Mouse (Mus musculus) heart, embryonic 11.5 days (tissue): ENCODE measurements around the gene Frk. TPM values are rescaled to one million over a fixed set of nuclear protein-coding genes. Genes with fewer than 3 reads are reported as not detected.
"Not testable (repeated sequence)": the region's sequence is repeated elsewhere in the genome, so short reads cannot be mapped to it uniquely, and the experiment has no call there.

ENCODE experiments used
- ATAC-seq: fragments of 200-750 bp; cut with Nextera tagmentation; replicated peaks from 2 replicates; pipeline ENCODE4 v1.8.0; 2017; ENCODE audit warnings: moderate library complexity; ENCODE audit not compliant: insufficient number of reproducible peaks, low FRiP score, low TSS enrichment
- H3K27ac ChIP-seq: fragments of 300-500 bp; sonication (generic); 2 replicates; pipeline ENCODE4 v1.5.1; 2014; ENCODE audit warnings: mild to moderate bottlenecking, low read depth, low read length
- H3K27me3 ChIP-seq: fragments of 300-500 bp; sonication (generic); 2 replicates; pipeline ENCODE4 v1.6.1; 2014; ENCODE audit warnings: mild to moderate bottlenecking, low read length, mixed read lengths; ENCODE audit not compliant: control insufficient read depth, insufficient read depth
- H3K36me3 ChIP-seq: fragments of 300-500 bp; sonication (generic); 2 replicates; pipeline ENCODE4 v1.6.1; 2014; ENCODE audit warnings: mild to moderate bottlenecking, low read length, moderate library complexity, mixed read lengths; ENCODE audit not compliant: control insufficient read depth, insufficient read depth
- H3K4me1 ChIP-seq: fragments of 300-500 bp; sonication (generic); 2 replicates; pipeline ENCODE4 v1.6.1; 2014; ENCODE audit warnings: low read length; ENCODE audit not compliant: control insufficient read depth, insufficient read depth
- H3K4me2 ChIP-seq: fragments of 300-500 bp; sonication (generic); 2 replicates; pipeline ENCODE4 v1.6.1; 2014; ENCODE audit warnings: mild to moderate bottlenecking, moderate library complexity
- H3K4me3 ChIP-seq: fragments of 300-500 bp; sonication (generic); 2 replicates; pipeline ENCODE4 v1.5.1; 2014; ENCODE audit warnings: low read depth, low read length
- H3K9ac ChIP-seq: fragments of 300-500 bp; sonication (generic); 2 replicates; pipeline ENCODE4 v1.6.1; 2014; ENCODE audit warnings: mild to moderate bottlenecking, low read depth, low read length, moderate library complexity
- H3K9me3 ChIP-seq: fragments of 300-500 bp; sonication (generic); replicated peaks from 2 replicates; pipeline ENCODE4 v1.6.1; 2016; ENCODE audit warnings: low read length; ENCODE audit not compliant: control insufficient read depth
- WGBS: fragments of 180-500 bp; shearing (Covaris S2); extraction: QIAGEN DNeasy Blood & Tissue Kit; methylation state at CpG from one replicate; pipeline ENCODE4 v1.1.7; 2014; ENCODE audit not compliant: insufficient replicate concordance; 5-methylcytosine and 5-hydroxymethylcytosine counted together
- polyA plus RNA-seq: library from polyadenylated mRNA; unstranded; fragments of >200 nt; fragmentation: Nextera tagmentation; extraction: Ambion mirVana; gene quantifications from 2 replicates; pipeline ENCODE4 v1.2.1, GENCODE M21; 2014

Frk gene
- polyA plus RNA-seq, result 5.9 and 6.8 TPM in 2 replicates

GRCm38 (mm10) chr10:34483297-34484013, at the start of gene Frk:
Gene Frk, plus strand, starts transcription at chr10:34483399.
- peak within 1 kb of the TSS; percentile 39 for H3K4me3 ChIP-seq
- WGBS, result 29% methylated on average over 11 of the region's 11 CpGs
- H3K36me3 ChIP-seq, result no peaks in the 10 kb centered on the region
- peak within 1 kb of the TSS; percentile 60 for H3K27ac ChIP-seq
- no peaks in the 10 kb centered on the region for H3K9me3 ChIP-seq
- peak within 1 kb of the TSS; percentile 55 for H3K4me2 ChIP-seq
- peak within 1 kb of the TSS; percentile 70 for H3K9ac ChIP-seq
- ATAC-seq, result peak; percentile 69; the same call in 1 of the 2 replicates
- no peaks in the 10 kb centered on the region for H3K4me1 ChIP-seq
- H3K27me3 ChIP-seq, result no peaks in the 10 kb centered on the region

- WGBS, result 82% methylated on average over 6 of the region's 14 CpGs
- H3K4me2 ChIP-seq, H3K27me3 ChIP-seq, H3K27ac ChIP-seq, H3K9ac ChIP-seq, H3K4me1 ChIP-seq, H3K4me3 ChIP-seq, ATAC-seq, H3K9me3 ChIP-seq, H3K36me3 ChIP-seq: not testable (repeated sequence)
These were observed 49.0 kb upstream of the Frk start for GRCm38 (mm10) chr10:34434191-34434590.

GRCm38 (mm10) chr10:34449469-34449868, 33.7 kb upstream of the Frk start:
- Histone ChIP-seq H3K27ac (no peak overlapping the region), H3K9ac (no peak overlapping the region), H3K4me3 (no peak overlapping the region), H3K4me2 (no peak overlapping the region), H3K27me3 (no peaks in the 10 kb centered on the region), H3K36me3 (no peaks in the 10 kb centered on the region), H3K9me3 (no peaks in the 10 kb centered on the region), H3K4me1 (no peaks in the 10 kb centered on the region)
- ATAC-seq, result no peak
- WGBS, result 61% methylated on average over 1 of the region's 1 CpGs

DNA sequence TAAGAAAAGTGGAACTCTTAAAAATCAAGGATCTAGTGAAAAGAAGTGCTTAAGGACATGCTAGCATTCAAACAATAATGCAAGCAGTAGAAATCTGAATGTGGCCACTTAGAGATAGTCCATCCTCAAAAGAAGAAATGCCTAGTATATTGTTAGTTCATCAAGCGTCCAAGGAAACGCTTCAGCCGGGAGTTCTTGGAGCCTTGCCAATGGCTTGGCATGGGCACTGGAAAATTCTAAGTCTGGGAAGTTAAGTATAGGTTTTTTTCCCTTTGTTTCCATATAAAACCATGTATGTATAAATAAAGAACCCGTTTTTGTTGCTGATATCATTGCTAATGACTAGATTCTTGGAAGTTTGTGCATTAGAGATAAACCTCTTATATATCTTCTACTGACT, 21.7 kb upstream of the Frk start:
- H3K9ac ChIP-seq, result no peak overlapping the region
- H3K4me3 ChIP-seq, result no peak overlapping the region
- H3K27ac ChIP-seq, result no peak overlapping the region
- no peaks in the 10 kb centered on the region for H3K4me1 ChIP-seq
- no peak for ATAC-seq
- H3K36me3 ChIP-seq, result no peaks in the 10 kb centered on the region
- no peak overlapping the region for H3K4me2 ChIP-seq
- H3K27me3 ChIP-seq, result no peaks in the 10 kb centered on the region
- 52% methylated on average over 4 of the region's 4 CpGs for WGBS
- no peaks in the 10 kb centered on the region for H3K9me3 ChIP-seq

GRCm38 (mm10) chr10:34464321-34464720, 18.9 kb upstream of the Frk start:
- Histone ChIP-seq H3K9ac (no peak overlapping the region), H3K9me3 (no peaks in the 10 kb centered on the region), H3K4me1 (no peaks in the 10 kb centered on the region), H3K27me3 (no peaks in the 10 kb centered on the region), H3K4me3 (no peak overlapping the region), H3K27ac (no peak overlapping the region), H3K36me3 (no peaks in the 10 kb centered on the region), H3K4me2 (no peak overlapping the region)
- WGBS, result 76% methylated on average over 4 of the region's 4 CpGs
- no peak for ATAC-seq

GRCm38 (mm10) chr10:34469037-34469436, 14.2 kb upstream of the Frk start:
- Histone ChIP-seq H3K9ac (no peak overlapping the region), H3K36me3 (no peaks in the 10 kb centered on the region), H3K27me3 (no peaks in the 10 kb centered on the region), H3K4me1 (no peaks in the 10 kb centered on the region), H3K4me2 (no peak overlapping the region), H3K27ac (no peak overlapping the region), H3K9me3 (no peaks in the 10 kb centered on the region), H3K4me3 (no peak overlapping the region)
- ATAC-seq, result no peak
- WGBS, result 41% methylated on average over 2 of the region's 2 CpGs

GRCm38 (mm10) chr10:34479942-34480455, 3.2 kb upstream of the Frk start:
- Histone ChIP-seq H3K36me3 (no peaks in the 10 kb centered on the region), H3K27me3 (no peaks in the 10 kb centered on the region), H3K4me2 (no peak overlapping the region), H3K4me3 (no peak overlapping the region), H3K9ac (no peak overlapping the region), H3K27ac (no peak overlapping the region), H3K4me1 (no peaks in the 10 kb centered on the region), H3K9me3 (no peaks in the 10 kb centered on the region)
- no peak for ATAC-seq
- 60% methylated on average over 4 of the region's 4 CpGs for WGBS

- ATAC-seq, result no peak; the same call in 1 of the 2 replicates
- H3K9me3 ChIP-seq, result no peaks in the 10 kb centered on the region
- H3K36me3 ChIP-seq, result no peaks in the 10 kb centered on the region
- 62% methylated on average over 14 of the region's 14 CpGs for WGBS
- no peaks in the 10 kb centered on the region for H3K4me1 ChIP-seq
- H3K4me3 ChIP-seq, result peak overlapping the region; percentile 39
- no peaks in the 10 kb centered on the region for H3K27me3 ChIP-seq
- peak overlapping the region; percentile 70 for H3K9ac ChIP-seq
- peak overlapping the region; percentile 60 for H3K27ac ChIP-seq
- H3K4me2 ChIP-seq, result peak overlapping the region; percentile 55
These were observed 814 bp downstream of the Frk start for GRCm38 (mm10) chr10:34484014-34484411.

DNA sequence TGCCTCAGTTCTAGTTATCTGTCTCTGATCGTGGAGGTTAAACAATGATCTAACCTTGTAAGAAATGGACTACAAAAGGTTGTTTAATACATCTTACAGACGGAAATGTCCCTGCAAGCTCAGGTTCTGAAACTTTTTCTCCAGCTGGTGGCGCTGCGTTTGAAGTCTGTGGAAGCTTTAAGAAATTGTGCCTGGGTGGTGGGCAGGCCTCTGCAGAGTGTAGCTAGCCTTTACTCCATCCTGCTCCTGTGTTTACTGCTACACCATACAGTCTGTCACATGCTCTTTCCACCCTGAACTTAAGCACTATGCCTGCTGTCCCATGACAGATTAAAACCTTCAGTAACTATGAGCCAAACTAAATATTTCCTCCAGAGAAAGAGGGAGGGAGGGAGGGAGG, 1.9 kb downstream of the Frk start:
- no peak for ATAC-seq
- 62% methylated on average over 4 of the region's 4 CpGs for WGBS
- Histone ChIP-seq H3K9me3 (no peaks in the 10 kb centered on the region), H3K4me2 (peak overlapping the region; percentile 14; the same call in 1 of the 2 replicates), H3K36me3 (no peaks in the 10 kb centered on the region), H3K27me3 (no peaks in the 10 kb centered on the region), H3K4me3 (no peak overlapping the region), H3K9ac (no peak overlapping the region), H3K4me1 (no peaks in the 10 kb centered on the region), H3K27ac (no peak overlapping the region)
